Mouse (Mus musculus): ENCODE data around the gene Pcsk5.
A peak's percentile ranks its signal among the peaks of the same experiment; 100 is the strongest.

Pcsk5 gene

DNA sequence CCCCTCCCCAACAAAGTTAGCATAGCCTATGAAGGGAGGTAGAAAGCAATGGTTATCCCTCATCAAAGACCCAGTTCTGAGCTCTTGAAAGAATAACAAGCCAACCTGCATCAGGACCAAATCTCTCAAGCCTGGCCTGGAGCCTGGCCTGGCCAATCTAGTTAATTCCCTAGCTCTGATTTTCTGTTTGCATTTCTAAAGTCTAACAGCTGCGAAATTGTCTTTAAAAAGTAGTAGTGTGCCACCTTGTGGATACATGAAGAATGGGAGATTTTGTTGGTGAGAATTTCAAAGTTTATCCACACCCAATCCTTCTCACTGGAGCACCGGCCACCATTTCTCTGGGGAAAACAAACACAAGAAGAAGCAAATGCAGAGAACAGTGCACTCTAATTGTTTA, 449.0 kb downstream of the Pcsk5 start:
- peak; percentile 33 to 40 for DNase-seq

DNA sequence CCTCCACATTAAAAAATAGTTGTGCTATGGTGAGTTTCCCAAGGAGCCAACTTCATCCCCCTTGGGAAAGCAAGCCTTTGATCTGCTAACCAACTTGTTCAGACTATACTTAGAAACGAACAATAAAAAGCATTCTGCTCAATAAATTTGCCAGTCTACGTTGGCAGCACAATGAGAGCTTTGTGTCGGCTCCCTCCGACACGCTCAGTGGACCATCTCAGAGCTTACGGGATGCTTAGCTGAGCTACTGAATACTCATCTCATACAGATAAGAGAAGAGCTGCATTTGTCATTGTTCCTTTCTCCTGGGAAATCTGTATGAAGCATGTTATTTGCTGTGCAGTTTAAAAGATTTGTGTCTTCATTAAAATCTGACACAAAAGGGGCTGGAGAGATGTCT, 451.0 kb downstream of the Pcsk5 start:
- DNase-seq: no peak

DNA sequence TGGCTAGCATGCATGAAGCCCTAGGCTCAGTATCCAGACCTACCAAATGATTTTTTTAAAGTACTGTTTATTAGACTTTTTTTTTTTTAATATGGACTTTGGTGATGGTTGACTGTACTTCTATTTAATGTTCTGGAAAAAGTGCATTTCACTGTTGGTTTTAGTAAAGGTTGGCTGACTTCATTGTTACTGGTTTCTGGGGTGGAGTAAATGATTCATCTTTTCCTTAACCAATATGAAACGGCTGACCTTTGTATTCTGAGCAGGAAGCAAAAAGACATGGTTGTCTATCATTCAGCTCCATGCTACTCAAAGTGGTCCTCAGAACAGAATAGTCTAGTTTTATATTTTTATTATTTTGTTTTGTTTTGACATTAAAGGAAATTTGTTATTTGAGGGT, 452.0 kb downstream of the Pcsk5 start:
- peak in 1 of 2 experiments; percentile 44 for DNase-seq

DNA sequence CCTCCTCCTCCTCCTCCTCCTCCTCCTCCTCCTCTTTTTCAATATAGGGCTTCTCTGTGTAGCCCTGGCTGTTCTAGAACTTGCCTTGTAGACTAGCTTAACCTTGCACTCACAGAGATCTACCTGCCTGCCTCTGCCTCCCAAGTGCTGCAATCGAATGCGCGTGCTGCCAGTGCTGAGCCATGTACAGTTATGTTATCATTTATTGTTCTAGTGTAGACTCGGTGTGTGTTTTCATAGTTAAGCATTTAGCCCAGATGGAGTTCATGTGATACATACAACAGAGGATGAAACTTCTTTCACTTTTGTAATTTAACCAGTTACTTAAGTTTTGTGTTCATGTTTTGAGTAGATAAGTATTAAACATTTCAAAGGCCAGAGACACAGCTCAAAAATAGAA, 452.4 kb downstream of the Pcsk5 start:
- peak in 1 of 2 experiments; percentile 18 for DNase-seq

DNA sequence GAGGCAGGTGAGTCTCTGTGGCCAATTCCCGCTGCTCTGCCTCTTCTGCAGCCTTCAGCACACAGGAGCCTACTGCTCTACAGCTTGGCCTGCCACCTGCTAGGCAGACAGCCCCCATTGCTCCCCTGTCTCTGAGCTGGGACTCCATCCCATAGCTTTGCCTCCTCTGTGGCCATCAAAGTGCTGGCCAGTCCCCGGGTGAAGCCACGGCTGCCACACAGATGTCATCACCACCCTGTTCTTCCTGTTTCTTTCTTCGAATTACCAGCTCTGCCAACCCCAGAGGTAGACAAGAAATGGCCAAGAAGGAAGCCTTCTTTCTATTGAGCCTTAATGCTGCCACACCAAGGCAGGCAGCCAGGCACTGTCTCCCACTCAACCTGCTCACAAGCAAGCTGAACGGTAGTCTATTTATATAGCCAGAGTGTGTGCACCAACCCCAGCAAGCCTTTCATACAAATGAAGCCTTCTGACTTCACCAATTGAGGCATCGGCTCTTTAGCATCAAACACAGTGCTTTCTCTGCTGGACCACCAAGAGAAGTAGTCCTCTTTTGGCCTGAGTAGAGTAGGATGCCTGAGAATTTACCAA, 454.5 kb downstream of the Pcsk5 start:
- no peak for DNase-seq

Measured in kidney, postnatal 36 days (tissue).